Mouse (Mus musculus) central nervous system, embryonic 18 days (tissue): ENCODE data around the gene AC124502.3. TPM values are rescaled to one million over a fixed set of nuclear protein-coding genes. Genes with fewer than 3 reads are reported as not detected.

Experiments
- polyA plus RNA-seq: library from polyadenylated mRNA; depleted of rRNA; stranded (reverse); fragments of >200 nt; gene quantifications from 2 replicates; pipeline ENCODE4 v1.2.3, GENCODE M21; 2012; rRNA removed

Gene AC124502.3
- polyA plus RNA-seq: 3.2 TPM in 2 replicates

DNA sequence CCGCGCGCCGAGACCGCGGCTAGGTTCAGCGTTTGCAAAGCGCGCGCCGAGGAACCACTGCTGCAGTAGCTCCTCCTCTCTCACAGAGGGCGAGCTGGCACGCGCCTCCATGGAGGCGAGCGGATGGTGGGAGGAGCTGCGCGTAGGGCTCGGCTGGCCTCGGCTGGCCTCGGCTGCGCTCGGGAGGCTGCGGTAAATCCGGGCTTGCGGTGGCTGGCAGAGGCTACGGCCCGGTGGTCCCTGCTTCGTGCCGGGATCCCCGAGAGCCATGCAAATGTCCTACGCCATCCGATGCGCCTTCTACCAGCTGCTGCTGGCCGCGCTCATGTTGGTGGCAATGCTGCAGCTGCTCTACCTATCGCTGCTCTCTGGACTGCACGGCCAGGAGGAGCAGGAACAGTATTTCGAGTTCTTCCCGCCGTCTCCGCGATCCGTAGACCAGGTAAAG lies at the start of gene AC124502.3, which contains the start of gene B4gat1:
AC124502.3 (plus strand) TSS at position 183 of the 448 bp plus-strand sequence.
B4gat1 (plus strand) TSS at position 118 of the 448 bp plus-strand sequence.

DNA sequence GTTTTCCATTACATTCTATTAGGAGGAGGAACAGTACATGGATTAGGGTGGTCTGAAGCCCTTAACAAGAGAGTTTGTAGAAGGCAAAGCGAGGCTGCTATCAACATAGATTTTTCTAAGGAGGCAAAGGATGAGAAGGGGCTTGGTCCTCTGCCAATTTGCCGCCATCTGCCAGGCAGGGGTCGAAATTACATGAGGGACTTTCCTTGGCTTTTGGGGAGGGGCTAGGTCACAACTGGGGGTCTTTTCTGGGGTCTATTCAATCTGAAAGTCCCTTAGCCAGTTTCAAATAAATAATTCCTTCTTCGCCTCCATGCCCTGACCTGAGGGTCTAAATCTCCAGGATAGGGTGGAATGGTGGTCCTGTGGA lies 48.5 kb upstream of the AC124502.3 start, which contains the start of gene Npas4:
Npas4 (minus strand) TSS at position 61 of the 370 bp plus-strand sequence.

DNA sequence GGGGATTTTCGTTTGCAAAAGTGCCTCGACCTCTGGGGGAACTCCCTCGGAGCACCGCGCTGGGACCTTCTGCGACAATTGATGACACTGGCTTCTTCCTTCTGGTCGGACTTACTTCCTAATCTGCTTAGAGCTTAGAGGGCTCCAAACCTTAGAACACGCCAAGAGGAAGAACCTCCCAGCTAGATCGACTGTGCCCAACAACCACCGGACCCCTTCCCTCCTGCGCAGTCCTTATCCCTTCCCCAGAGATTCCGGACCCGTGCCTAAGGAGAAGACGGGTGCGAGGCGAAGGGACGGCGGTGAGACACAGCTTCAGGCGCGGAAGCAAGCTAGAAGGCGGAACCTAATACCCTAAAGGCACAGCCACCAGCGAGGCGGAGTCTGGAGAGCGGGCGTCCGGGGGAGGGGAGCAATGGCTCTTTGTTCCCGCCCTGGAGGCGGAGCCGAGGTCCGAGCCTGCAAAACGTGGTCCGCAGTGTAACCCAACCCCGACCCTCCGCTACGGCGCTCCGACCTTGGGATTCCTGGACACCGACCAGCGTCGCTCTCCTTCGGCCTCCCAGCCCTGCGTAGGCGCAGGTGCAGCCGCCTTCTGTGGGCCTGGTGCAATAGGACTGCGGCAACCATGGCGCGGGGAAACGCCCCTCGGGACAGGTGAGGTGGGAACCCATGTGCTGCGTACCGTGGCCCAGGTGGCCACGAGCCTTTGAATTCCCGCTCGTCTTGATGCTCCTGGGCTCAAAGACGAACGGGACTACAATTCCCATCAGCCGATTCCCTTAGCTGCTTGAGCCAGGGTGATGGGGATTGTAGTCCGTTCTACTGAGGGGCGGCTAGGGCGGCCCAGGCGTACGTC lies 14.8 kb upstream of the AC124502.3 start, which contains the start of gene Slc29a2:
Slc29a2 (plus strand) TSS at position 240 of the 859 bp plus-strand sequence.

DNA sequence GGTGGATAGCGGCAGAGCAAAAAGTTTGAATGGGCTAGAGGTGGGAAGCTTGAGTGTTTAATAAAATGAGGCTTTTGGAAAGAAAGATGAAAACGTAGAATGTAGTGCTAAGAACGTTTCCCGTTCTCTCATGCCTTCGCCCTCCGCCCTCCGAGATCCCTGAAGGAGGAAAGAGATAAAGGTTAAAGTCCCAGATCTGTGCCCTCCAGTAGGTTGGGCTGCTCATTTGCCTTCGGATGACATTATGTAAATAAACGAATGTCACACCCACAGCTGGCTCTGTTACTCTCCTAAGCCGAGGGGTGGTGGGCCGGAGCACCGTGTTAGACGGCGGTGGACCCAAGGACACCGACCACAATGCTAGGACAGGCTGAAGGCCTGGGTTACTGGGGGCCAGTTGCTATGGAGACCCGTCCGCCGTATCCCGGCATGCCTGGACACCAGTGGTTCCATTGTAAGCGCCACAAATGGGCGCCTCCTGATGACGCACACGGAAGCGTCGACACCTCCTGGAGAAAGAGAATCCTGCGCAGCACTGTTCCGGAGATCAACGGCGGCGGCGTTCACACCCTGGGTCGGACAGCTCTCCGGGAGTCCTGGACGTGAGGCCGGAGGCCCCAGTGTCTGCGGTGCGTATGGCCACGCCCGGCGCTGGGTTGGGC lies 2.3 kb downstream of the AC124502.3 start, which contains the start of gene Brms1:
Brms1 (plus strand) TSS at position 493 of the 662 bp plus-strand sequence.

DNA sequence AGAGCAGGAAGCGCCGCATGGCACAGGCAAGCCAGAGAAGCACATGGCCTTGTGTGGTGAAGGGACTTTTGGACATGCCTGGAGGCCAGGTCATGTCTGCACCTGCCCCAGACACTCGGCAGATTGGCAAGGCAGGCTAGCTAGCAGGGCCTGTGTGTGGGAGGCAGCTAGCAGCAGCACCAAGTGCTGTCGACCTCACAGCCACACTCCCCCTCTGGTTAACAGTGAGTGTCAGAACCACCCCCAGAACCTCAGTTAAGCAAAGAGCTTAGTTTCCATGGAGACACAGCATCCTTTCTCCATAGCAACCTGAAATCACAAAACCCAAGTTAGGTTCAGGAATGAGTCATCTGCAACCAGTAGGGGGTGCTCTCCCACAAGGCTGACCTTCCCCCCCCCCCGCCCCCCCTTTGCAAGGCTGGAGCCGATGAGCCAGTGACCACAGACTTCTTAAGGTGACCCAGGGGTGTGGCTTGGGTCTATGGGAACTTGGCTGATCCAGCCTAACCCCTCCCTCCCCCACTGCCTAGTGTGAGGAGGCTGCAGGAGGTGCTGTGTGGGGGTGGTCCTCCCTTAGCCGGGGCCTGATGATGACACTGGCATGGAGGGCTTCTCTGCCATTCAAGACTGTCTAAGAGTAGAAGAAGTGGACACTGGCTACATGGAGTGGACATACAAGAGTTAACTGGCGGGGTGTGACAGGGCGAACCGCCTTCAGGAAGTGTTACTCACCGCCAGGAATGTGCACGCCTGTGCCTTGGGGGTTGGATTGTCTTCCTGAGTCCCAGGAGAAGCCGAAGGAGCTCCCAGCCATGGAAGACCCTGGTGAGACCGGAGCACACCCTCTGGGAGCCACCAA lies 11.6 kb downstream of the AC124502.3 start, which contains the start of gene Rin1:
Rin1 (plus strand) TSS at position 435 of the 859 bp plus-strand sequence.

DNA sequence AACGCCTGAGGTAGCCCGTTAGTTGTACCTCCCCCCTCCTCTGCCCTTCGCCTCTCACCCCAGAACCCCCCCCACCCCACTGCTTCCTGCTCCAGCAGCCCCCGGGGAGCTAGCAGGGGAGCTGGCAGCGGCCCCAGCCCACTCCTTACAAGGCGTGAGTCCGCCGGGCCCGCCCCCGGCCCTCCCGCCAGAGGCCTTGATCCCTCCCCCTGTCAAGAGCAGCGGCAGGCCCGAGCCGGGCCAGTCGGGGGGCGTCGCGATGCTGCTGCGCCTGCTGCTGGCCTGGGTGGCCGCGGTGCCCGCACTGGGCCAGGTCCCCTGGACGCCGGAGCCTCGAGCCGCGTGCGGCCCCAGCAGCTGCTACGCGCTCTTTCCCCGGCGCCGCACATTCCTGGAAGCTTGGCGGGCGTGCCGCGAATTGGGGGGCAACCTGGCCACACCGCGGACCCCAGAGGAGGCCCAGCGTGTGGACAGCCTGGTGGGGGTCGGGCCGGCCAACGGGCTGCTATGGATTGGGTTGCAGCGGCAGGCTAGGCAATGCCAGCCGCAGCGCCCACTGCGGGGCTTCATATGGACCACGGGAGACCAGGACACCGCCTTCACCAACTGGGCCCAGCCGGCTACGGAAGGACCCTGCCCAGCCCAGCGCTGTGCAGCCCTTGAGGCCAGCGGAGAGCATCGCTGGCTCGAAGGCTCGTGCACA lies 29.3 kb downstream of the AC124502.3 start, which contains the start of gene Cd248:
Cd248 (plus strand) TSS at position 212 of the 703 bp plus-strand sequence.

DNA sequence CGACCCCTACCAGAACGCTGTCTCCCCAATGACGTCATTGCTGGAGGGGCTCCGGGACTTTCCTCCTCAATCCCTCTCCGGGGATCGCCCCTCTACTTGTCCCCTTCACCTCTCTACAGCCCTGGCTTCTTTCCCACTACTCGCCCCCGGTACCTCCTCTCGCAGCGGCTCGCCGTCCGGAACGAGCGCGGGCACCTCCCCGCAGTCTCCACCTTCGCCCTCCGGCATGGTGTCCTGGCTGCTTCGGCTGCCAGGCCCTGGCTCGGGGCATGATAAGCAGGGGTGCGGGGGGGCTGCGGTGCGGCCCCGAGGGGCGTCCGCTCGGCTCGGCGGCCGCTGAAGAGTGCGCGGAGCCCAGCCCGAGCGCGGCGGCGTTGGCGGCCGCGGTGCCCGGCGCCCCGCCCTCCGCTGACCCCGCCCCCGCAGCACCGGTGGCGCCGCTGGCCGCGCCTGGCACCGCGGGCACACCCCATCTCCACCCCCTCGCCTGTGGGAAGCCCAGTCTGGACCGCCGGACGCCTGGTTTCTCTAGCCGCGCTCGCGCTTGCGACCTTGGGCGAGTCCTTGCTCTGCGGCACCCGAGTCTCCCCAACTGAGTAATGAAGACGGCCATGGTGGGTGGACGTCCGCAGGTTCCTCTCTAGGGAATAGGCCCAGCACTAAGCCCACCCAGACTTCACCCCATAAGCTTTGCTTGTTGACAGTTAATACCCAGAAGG lies 46.6 kb downstream of the AC124502.3 start, which contains the start of gene Tmem151a:
Tmem151a (minus strand) TSS at position 387 of the 719 bp plus-strand sequence.

DNA sequence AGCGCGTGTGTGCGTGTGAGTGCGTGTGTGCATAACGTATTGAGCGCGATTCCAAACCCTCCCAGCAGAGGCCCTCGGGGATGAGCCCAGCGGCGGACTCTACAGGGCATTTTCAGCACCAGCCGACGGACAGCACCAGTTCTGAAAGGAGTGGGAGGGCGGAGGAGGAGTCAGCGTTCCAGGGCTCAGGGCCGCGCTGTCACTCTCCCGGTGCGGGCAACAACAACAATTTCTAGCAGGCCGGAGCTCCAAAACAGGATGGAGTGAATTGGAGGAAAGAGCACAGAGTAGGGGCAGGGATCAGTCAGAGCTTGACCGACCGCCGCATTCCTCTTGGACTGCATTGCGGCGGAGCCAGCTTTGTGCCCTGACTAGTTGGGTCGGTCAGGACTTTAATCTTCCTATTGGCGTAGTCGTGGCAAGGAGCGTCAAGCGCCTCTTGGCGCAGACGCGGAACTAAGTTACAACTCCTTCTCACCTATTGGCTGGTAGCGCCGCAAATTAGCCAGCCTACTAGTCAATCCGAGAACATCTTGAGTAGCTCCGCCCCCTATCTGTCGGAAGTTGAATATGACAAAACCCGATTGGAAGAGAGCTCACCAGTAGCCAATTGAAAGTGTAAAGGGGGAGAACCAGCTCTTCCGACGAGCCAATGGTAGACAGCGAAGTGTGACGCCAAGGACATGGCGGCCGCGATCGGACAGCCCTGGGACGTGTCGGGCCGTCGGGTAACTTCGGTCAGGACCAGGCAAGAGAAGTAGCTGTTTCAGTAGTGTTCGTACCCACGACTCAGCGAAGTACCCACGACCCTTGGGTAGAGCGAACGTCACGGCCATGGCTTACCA lies 49.4 kb downstream of the AC124502.3 start, which contains the start of gene Yif1a:
Yif1a (plus strand) TSS at position 655 of the 845 bp plus-strand sequence.

DNA sequence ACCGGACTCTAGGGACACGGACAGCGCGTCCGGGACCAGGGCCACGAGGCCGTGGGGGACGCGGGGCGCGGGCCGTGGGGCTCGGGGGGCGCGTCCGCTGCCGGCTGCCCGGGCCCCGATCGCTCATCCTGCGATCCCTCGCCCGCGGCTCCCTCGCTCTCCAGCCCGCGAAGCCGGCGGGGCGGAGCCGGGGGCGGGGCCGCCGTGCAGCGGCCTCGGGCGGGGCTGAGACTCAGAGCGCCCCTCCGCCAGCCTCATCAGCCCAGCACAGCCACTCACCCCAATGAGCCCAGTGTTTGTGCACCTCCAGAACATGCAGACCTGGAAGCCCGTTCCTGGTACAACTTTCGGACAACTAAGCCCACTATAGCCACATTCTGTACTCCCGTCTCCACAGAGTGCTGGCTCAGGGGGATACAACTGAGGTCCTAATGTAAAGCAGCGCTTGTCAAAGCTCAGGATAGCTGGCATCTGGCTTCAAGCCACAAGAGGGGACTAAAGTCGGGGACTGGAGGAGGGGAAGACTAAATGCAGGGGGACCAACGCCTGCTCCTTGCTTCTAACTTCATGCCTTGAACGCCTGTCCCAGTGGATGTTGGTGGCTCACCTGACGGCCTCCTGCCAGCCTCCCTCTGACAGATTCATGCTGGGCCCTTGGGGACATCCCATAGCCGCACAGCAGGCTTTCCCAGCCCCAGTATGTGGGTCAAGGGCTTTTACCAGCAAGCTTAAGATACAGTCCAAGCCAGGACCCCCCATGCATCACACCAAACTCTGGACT lies 59.9 kb downstream of the AC124502.3 start, which contains the start of gene Cnih2:
Cnih2 (minus strand) TSS at position 159 of the 781 bp plus-strand sequence.

Other genes starting within 250 kb of the AC124502.3 start
- gene Rbm4, start 245.0 kb upstream of the AC124502.3 start, polyA plus RNA-seq: 117 and 122 TPM in 2 replicates
- gene Gm21992, start 227.3 kb upstream of the AC124502.3 start, polyA plus RNA-seq: 10.6 and 11.3 TPM in 2 replicates
- 45.3 and 49.8 TPM in 2 replicates for gene Rbm14, start 227.3 kb upstream of the AC124502.3 start, polyA plus RNA-seq
- 42.6 and 45.4 TPM in 2 replicates for gene Ccs, start 199.6 kb upstream of the AC124502.3 start, polyA plus RNA-seq
- 0.95 and 0.98 TPM in 2 replicates for gene Ccdc87, start 199.5 kb upstream of the AC124502.3 start, polyA plus RNA-seq
- gene Ctsf, start 183.8 kb upstream of the AC124502.3 start, polyA plus RNA-seq: 77.2 and 77.8 TPM in 2 replicates
- 1.1 and 2.5 TPM in 2 replicates for gene Actn3, start 161.0 kb upstream of the AC124502.3 start, polyA plus RNA-seq
- 34.2 and 37.1 TPM in 2 replicates for gene Zdhhc24, start 160.2 kb upstream of the AC124502.3 start, polyA plus RNA-seq
- gene Bbs1, start 132.3 kb upstream of the AC124502.3 start, polyA plus RNA-seq: 19.7 and 23.0 TPM in 2 replicates
- 89.2 and 90.6 TPM in 2 replicates for gene Dpp3, start 110.6 kb upstream of the AC124502.3 start, polyA plus RNA-seq
- gene Peli3, start 95.8 kb upstream of the AC124502.3 start, polyA plus RNA-seq: 11.6 and 14.6 TPM in 2 replicates
- 93.3 and 102 TPM in 2 replicates for gene Mrpl11, start 76.7 kb upstream of the AC124502.3 start, polyA plus RNA-seq
- 7.7 and 9.5 TPM in 2 replicates for gene Npas4, start 48.6 kb upstream of the AC124502.3 start, polyA plus RNA-seq
- gene Slc29a2, start 15.0 kb upstream of the AC124502.3 start, polyA plus RNA-seq: 39.3 and 39.8 TPM in 2 replicates
- 56.5 and 59.7 TPM in 2 replicates for gene B4gat1, start 65 bp upstream of the AC124502.3 start, polyA plus RNA-seq
- gene Brms1, start 2.5 kb downstream of the AC124502.3 start, polyA plus RNA-seq: 24.9 and 25.9 TPM in 2 replicates
- gene Rin1, start 11.6 kb downstream of the AC124502.3 start, polyA plus RNA-seq: 3.1 and 3.9 TPM in 2 replicates
- 8.3 and 9.9 TPM in 2 replicates for gene Cd248, start 29.2 kb downstream of the AC124502.3 start, polyA plus RNA-seq
- 24.0 and 25.4 TPM in 2 replicates for gene Tmem151a, start 46.6 kb downstream of the AC124502.3 start, polyA plus RNA-seq
- 48.7 and 56.5 TPM in 2 replicates for gene Yif1a, start 49.6 kb downstream of the AC124502.3 start, polyA plus RNA-seq
- 463 and 505 TPM in 2 replicates for gene Cnih2, start 59.6 kb downstream of the AC124502.3 start, polyA plus RNA-seq
- gene Rab1b, start 68.2 kb downstream of the AC124502.3 start, polyA plus RNA-seq: 152 and 160 TPM in 2 replicates
- gene Klc2, start 79.7 kb downstream of the AC124502.3 start, polyA plus RNA-seq: 104 and 108 TPM in 2 replicates
- gene Pacs1, start 234.2 kb downstream of the AC124502.3 start, polyA plus RNA-seq: 50.6 and 57.1 TPM in 2 replicates